Mouse (Mus musculus) stomach, postnatal 0 days (tissue): ENCODE measurements at regions not wholly inside any gene's neighbourhood (a gene's known extent, or its start where the extent isn't known, plus 50 kb on each side); places are given as distances from the start of the nearest gene placed in this dataset.
A peak's percentile ranks its signal among the peaks of the same experiment; 100 is the strongest.

Experiments used
- ATAC-seq: fragments of 200-750 bp; cut with Nextera tagmentation; 2 replicates; pipeline ENCODE4 v1.8.0; 2017; ENCODE audit not compliant: low FRiP score, low TSS enrichment
- DNase-seq: peaks from one replicate; pipeline ENCODE4 v3.0.0-alpha.2; 2016; ENCODE audit warnings: low spot score
- H3K27ac ChIP-seq: fragments of 300-500 bp; sonication (generic); replicated peaks from 2 replicates; pipeline ENCODE4 v1.5.1; 2014; ENCODE audit warnings: mild to moderate bottlenecking, control low read depth
- H3K27me3 ChIP-seq: fragments of 300-500 bp; sonication (generic); 2 replicates; pipeline ENCODE4 v1.6.1; 2014; ENCODE audit warnings: low read length; ENCODE audit not compliant: control insufficient read depth, insufficient read depth
- H3K36me3 ChIP-seq: fragments of 300-500 bp; sonication (generic); 2 replicates; pipeline ENCODE4 v1.6.1; 2014; ENCODE audit warnings: low read length, mixed read lengths; ENCODE audit not compliant: control insufficient read depth, insufficient read depth
- H3K4me1 ChIP-seq: fragments of 300-500 bp; sonication (generic); replicated peaks from 2 replicates; pipeline ENCODE4 v1.6.1; 2014; ENCODE audit warnings: antibody characterized with exemption; ENCODE audit not compliant: control insufficient read depth, insufficient read depth
- H3K4me2 ChIP-seq: fragments of 300-500 bp; sonication (generic); replicated peaks from 2 replicates; pipeline ENCODE4 v1.6.1; 2014; ENCODE audit warnings: low read depth, mild to moderate bottlenecking, control low read depth, moderate library complexity
- H3K4me3 ChIP-seq: fragments of 300-500 bp; sonication (generic); 2 replicates; pipeline ENCODE4 v1.5.1; 2014; ENCODE audit warnings: low read depth, low read length, control low read depth
- H3K9ac ChIP-seq: fragments of 300-500 bp; sonication (generic); 2 replicates; pipeline ENCODE4 v1.6.1; 2014; ENCODE audit warnings: mild to moderate bottlenecking, low read length, control low read depth, mixed read lengths
- H3K9me3 ChIP-seq: fragments of 300-500 bp; sonication (generic); 2 replicates; pipeline ENCODE4 v1.6.1; 2016; ENCODE audit warnings: low read length; ENCODE audit not compliant: control insufficient read depth
- CTCF ChIP-seq: IDR thresholded peaks from 2 replicates; pipeline ENCODE4 v1.5.1; 2016; ENCODE audit warnings: antibody characterized with exemption, low read depth, mild to moderate bottlenecking, moderate library complexity
- EP300 ChIP-seq: optimal IDR thresholded peaks from 2 replicates; pipeline ENCODE3; 2016; ENCODE audit warnings: antibody characterized with exemption
- WGBS: fragments of 180-500 bp; shearing (Covaris S2); extraction: QIAGEN DNeasy Blood & Tissue Kit; methylation state at CpG from one replicate; pipeline ENCODE4 v1.1.7; 2014; 5-methylcytosine and 5-hydroxymethylcytosine counted together

DNA sequence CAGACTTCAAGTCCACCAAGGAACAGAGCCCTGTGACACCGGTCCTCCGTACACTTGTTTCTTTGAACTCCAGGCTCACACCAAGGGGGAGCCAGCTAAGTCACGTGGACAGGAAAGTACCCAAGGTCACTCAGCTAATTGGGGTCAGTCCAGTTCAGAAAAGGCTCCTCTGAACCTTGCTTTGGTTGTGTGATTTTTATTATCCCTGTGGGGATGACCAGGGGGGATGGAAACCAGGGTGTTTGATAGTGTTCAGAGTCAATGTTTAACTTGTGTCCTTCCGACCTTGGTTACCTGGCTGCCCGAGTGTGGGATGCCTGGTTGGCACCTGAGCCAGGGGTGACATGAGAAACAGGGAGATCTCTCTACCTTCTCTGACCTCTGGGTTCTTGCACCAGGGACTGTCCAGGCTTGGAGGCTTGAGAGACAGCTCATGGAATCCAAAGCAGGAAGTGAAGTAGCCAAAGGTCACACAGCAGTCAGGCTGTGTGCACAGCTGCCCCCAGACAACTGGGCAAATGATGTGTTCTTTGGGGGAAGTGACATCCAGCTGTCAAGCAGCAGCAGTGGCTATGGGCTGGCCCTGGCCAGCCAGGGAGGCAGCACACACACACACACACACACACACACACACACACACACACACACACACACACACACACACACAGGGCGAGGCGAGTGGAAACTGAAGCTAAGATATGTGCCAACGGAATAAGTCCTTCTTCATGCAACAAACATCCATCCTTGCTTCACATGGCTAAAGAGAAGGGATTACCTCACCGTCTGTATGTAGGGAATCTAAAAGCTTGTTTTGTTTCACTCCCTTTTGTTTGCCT lies 250.5 kb upstream of the Zmiz1 start:
- TF ChIP-seq EP300 (no peak), CTCF (no peak)
- ATAC-seq = peak; percentile 32
- no peaks in the 10 kb centered on the region for H3K4me1 ChIP-seq
- no peaks in the 10 kb centered on the region for H3K27me3 ChIP-seq
- H3K36me3 ChIP-seq = no peaks in the 10 kb centered on the region
- WGBS = 46% methylated on average over 9 of the region's 9 CpGs
- no peak overlapping the region for H3K9ac ChIP-seq
- H3K4me2 ChIP-seq = no peak overlapping the region
- no peaks in the 10 kb centered on the region for H3K9me3 ChIP-seq
- DNase-seq = no peak
- H3K4me3 ChIP-seq = no peak overlapping the region
- no peak overlapping the region for H3K27ac ChIP-seq

DNA sequence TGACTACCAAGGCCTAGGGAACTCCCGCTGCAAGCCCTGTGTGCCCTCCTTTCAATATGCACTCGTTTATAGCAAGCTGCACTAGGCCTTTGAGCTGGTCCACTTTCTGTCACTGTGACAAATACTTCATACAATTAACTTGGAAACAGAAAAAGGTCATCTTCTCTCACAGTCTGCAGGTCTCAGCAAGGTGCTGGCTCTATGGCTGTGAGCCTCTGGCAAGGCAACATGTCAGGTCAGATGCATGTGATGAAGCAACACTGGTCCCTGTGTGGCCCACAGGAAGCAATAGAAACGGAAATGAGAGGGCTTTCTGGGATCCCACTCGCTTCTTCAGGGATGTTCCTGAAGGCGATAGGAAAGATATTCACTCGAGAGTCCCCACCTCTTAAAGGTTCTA lies 245.9 kb upstream of the Zmiz1 start:
- DNase-seq (no peak), ATAC-seq (no peak)
- WGBS = 67% methylated on average over 6 of the region's 6 CpGs
- H3K9me3 ChIP-seq = no peaks in the 10 kb centered on the region
- no peaks in the 10 kb centered on the region for H3K36me3 ChIP-seq
- TF ChIP-seq EP300 = no peak
- no peak for TF ChIP-seq CTCF
- no peak overlapping the region for H3K4me2 ChIP-seq
- no peaks in the 10 kb centered on the region for H3K4me1 ChIP-seq
- H3K27me3 ChIP-seq = no peaks in the 10 kb centered on the region
- H3K4me3 ChIP-seq = no peak overlapping the region
- H3K9ac ChIP-seq = no peak overlapping the region
- H3K27ac ChIP-seq = no peak overlapping the region

DNA sequence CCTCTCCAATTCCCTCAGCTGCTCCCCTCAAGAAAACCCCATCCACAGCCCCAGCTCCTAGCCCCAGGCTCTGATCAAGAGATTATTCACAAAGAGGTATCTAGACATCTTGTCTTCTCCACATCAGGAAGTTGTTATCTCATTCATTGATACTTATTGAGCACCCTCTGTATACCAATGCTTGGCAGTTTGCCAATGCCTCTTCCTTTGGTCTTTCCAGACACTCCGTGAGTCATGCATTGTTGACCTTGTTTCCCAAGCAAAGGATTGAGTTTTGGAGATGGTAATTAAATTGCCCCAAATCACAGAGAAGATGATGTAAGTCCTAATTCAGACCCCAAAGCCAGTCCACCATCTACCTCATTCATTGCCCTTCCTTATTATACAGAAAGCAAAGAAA lies 235.9 kb upstream of the Zmiz1 start:
- H3K9ac ChIP-seq = no peak overlapping the region

DNA sequence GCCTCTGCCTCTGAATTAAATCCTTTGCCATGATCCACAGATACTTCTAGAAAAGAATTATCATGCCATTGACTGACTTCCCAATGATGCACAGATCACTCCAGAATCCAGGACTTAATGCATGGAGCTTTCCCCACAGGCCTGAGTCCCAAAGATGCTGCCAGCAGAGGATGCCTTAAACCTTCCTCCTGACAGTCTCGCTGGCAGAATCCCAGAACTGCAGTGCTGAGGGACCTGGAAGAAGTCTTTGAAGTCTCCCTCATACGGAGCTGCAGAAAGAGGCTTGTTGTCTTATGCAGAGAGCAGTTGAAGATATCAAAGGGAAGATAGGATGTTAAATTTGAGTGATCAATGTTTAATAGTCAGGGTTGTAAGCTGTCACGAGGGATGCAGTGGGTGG lies 233.8 kb upstream of the Zmiz1 start:
- TF ChIP-seq EP300 (no peak), CTCF (no peak)
- no peak overlapping the region for H3K9ac ChIP-seq
- no peaks in the 10 kb centered on the region; the same call in 1 of the 2 replicates for H3K27me3 ChIP-seq
- H3K4me1 ChIP-seq = peaks cover 11% of the 10 kb centered on the region; the same call in 1 of the 2 replicates
- peak overlapping the region; percentile 94 for H3K27ac ChIP-seq
- no peaks in the 10 kb centered on the region for H3K36me3 ChIP-seq
- 49% methylated on average over 3 of the region's 3 CpGs for WGBS
- H3K4me3 ChIP-seq = no peak overlapping the region
- H3K9me3 ChIP-seq = no peaks in the 10 kb centered on the region
- DNase-seq (no peak), ATAC-seq (no peak)
- no peak overlapping the region for H3K4me2 ChIP-seq

More for the DNA sequence above, 235.9 kb upstream of the Zmiz1 start:
- TF ChIP-seq EP300 (no peak), CTCF (no peak)
- H3K9me3 ChIP-seq = no peaks in the 10 kb centered on the region
- H3K27me3 ChIP-seq = no peaks in the 10 kb centered on the region; the same call in 1 of the 2 replicates
- no peak overlapping the region for H3K4me3 ChIP-seq
- H3K27ac ChIP-seq = no peak overlapping the region
- no peak for DNase-seq
- no peak for ATAC-seq
- 44% methylated on average over 1 of the region's 1 CpGs for WGBS
- H3K4me1 ChIP-seq = peaks cover 7% of the 10 kb centered on the region; the same call in 1 of the 2 replicates
- H3K36me3 ChIP-seq = no peaks in the 10 kb centered on the region
- no peak overlapping the region for H3K4me2 ChIP-seq

DNA sequence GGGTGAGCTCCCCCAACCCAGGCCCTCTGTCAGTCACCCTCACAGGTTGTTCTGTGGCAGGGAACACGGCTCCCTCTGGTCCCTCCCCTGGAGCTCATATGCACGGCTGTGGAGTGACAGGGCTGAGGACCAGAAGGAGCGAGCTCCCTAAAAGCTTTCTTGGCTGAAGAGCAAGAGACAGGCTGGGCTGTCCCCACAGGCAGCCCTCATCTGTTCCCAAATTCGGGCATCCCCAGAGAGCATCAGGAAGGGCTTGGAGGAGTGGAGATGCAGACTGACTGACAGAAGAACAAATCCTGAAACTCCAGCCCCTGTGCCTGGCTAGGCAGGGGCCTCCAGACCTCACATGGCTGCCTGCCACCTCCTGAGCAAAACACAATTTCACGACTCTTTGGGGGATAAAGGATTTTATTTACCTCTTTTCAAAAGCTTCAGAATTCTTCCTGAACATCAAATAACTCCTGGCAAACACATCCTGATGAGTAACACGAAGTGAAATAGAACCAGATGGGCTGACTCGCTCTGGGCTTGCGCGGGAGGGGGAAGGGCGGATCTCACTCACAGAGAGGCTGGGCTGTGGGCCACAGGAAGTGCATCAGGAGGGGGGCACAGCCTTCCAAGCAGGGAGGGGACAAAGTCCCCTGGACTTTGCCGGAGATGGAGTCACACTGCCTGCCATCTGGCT lies 232.7 kb upstream of the Zmiz1 start:
- peak overlapping the region; percentile 94 for H3K27ac ChIP-seq
- TF ChIP-seq CTCF (no peak), EP300 (peak; percentile 83)
- DNase-seq (peak; percentile 79), ATAC-seq (peak; percentile 92)
- no peak overlapping the region for H3K4me3 ChIP-seq
- H3K9me3 ChIP-seq = no peaks in the 10 kb centered on the region
- H3K4me1 ChIP-seq = peaks cover 11% of the 10 kb centered on the region; the same call in 1 of the 2 replicates
- no peaks in the 10 kb centered on the region for H3K36me3 ChIP-seq
- H3K9ac ChIP-seq = 0 out of 2 replicates have a peak overlapping the region, but pooled peaks have one; percentile 28
- WGBS = 8% methylated on average over 11 of the region's 11 CpGs
- no peak overlapping the region; the same call in none of the 2 replicates for H3K4me2 ChIP-seq
- no peaks in the 10 kb centered on the region; the same call in 1 of the 2 replicates for H3K27me3 ChIP-seq
